Mouse (Mus musculus): ENCODE measurements around the gene Hspa4.

GRCm38 (mm10) chr11:53304044-53304840, 4.0 kb upstream of the Hspa4 start:
- peak in 1 of 3 experiments; percentile 11; a peak in 1 of 6 replicates for TF ChIP-seq CTCF (IDR thresholded peaks at IDR 0.05 in 2 of 3, conservative IDR thresholded peaks at IDR 0.05 in 1 of 3; ENCODE audit: control insufficient read depth in 1 of 3, insufficient read depth in 1 of 3, low read depth in 2 of 3, low read length in 3 of 3, poor library complexity in 1 of 3, severe bottlenecking in 1 of 3)
- no peak for TF ChIP-seq RCOR1 (IDR thresholded peaks at IDR 0.05; ENCODE audit: low read depth, low read length)
- TF ChIP-seq POLR2AphosphoS2 (IDR thresholded peaks at IDR 0.05; ENCODE audit: low read length), result no peak
- TF ChIP-seq ZNF384 (IDR thresholded peaks at IDR 0.05; ENCODE audit: low read depth, low read length), result no peak
- TF ChIP-seq GATA1 (IDR thresholded peaks at IDR 0.05; ENCODE audit: low read depth, low read length), result no peak
- TF ChIP-seq MYC (IDR thresholded peaks at IDR 0.05; ENCODE audit: low read depth, low read length), result no peak
- TF ChIP-seq MEF2A (IDR thresholded peaks at IDR 0.05; ENCODE audit: extremely low read depth, insufficient replicate concordance, low read depth, low read length, poor library complexity, severe bottlenecking), result no peak
- no peak for TF ChIP-seq ELF1 (IDR thresholded peaks at IDR 0.05; ENCODE audit: low read depth, low read length)
- TF ChIP-seq USF2 (IDR thresholded peaks at IDR 0.05; ENCODE audit: borderline replicate concordance in 1 of 2, insufficient read depth in 1 of 2, low read depth in 1 of 2, low read length in 2 of 2), result no peak
- no peak for TF ChIP-seq RAD21 (IDR thresholded peaks at IDR 0.05; ENCODE audit: low read depth, low read length)
- no peak for TF ChIP-seq NELFE (IDR thresholded peaks at IDR 0.05; ENCODE audit: low read depth, low read length)
- TF ChIP-seq BHLHE40 (IDR thresholded peaks at IDR 0.05; ENCODE audit: borderline replicate concordance, low read depth, low read length), result no peak
- TF ChIP-seq POLR2A (IDR thresholded peaks at IDR 0.05; ENCODE audit: control insufficient read depth in 1 of 2, insufficient read depth in 1 of 2, low read depth in 1 of 2, low read length in 2 of 2, poor library complexity in 1 of 2), result no peak
